Mouse (Mus musculus): ENCODE measurements at regions not wholly inside any gene's neighbourhood (a gene's known extent, or its start where the extent isn't known, plus 50 kb on each side); places are given as distances from the start of the nearest gene placed in this dataset.

DNA sequence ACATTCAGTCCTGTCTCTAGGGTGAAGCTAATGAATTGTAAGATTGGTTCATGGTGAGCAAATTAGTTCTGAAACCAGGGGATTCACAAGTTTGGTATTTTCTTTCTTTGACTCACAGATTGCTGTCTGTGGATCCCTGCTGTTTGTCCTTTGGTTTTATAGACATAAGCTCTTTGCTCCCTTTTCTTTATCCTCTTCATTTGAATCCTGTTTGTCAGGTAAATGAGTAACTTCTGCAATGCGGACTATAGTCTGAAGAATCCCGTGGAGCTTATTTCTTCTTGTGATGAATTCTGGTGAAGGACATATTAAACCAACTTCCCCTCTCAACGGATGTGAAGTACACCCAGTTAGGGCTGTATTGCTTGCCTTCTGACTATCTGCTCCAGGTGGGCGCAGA, 69.6 kb upstream of the Fndc3a start:
- TF ChIP-seq CTCF (IDR thresholded peaks at IDR 0.05; ENCODE audit: borderline replicate concordance, insufficient read depth, low read length) (no peak), POLR2A (IDR thresholded peaks at IDR 0.05; ENCODE audit: low read depth, low read length) (no peak)
